Mouse (Mus musculus): ENCODE measurements around the gene Selenon. TPM values are rescaled to one million over a fixed set of nuclear protein-coding genes. Genes with fewer than 3 reads are reported as not detected.
A peak's percentile ranks its signal among the peaks of the same experiment; 100 is the strongest.

Selenon gene
- polyA plus RNA-seq, 1 experiment from 2014 or later, result 15.4 TPM

GRCm38 (mm10) chr4:134559154-134559553 lies 7.2 kb upstream of the Selenon start:
- Histone ChIP-seq H3K36me3 (no peaks in the 10 kb centered on the region; the same call in 1 of the 2 replicates), H3K4me2 (no peak overlapping the region), H3K27ac (peak overlapping the region; percentile 41; the same call in 1 of the 2 replicates), H3K9ac (no peak overlapping the region), H3K9me3 (no peaks in the 10 kb centered on the region), H3K4me3 (no peak overlapping the region), H3K4me1 (peaks cover 13% of the 10 kb centered on the region), H3K27me3 (no peaks in the 10 kb centered on the region)
- WGBS, result 74% methylated on average over 7 of the region's 7 CpGs
- ATAC-seq (ENCODE audit: insufficient number of reproducible peaks, insufficient read depth, low FRiP score, low TSS enrichment, low read depth), result no peak

GRCm38 (mm10) chr4:134558570-134559113 lies 6.7 kb upstream of the Selenon start:
- H3K4me3 ChIP-seq, result no peak overlapping the region
- 28% methylated on average over 9 of the region's 9 CpGs for WGBS
- H3K27me3 ChIP-seq, result no peaks in the 10 kb centered on the region
- H3K27ac ChIP-seq, result peak overlapping the region; percentile 41
- peak overlapping the region; percentile 1; the same call in 1 of the 2 replicates for H3K4me2 ChIP-seq
- H3K9me3 ChIP-seq, result no peaks in the 10 kb centered on the region
- peaks cover 13% of the 10 kb centered on the region for H3K4me1 ChIP-seq
- H3K9ac ChIP-seq, result no peak overlapping the region
- ATAC-seq (ENCODE audit: insufficient number of reproducible peaks, insufficient read depth, low FRiP score, low TSS enrichment, low read depth), result no peak
- H3K36me3 ChIP-seq, result no peaks in the 10 kb centered on the region

- H3K4me1 ChIP-seq, result peaks cover 13% of the 10 kb centered on the region
- no peak overlapping the region for H3K4me3 ChIP-seq
- H3K9me3 ChIP-seq, result no peaks in the 10 kb centered on the region
- WGBS, result 11% methylated on average over 16 of the region's 16 CpGs
- no peaks in the 10 kb centered on the region for H3K36me3 ChIP-seq
- no peak for ATAC-seq (ENCODE audit: insufficient number of reproducible peaks, insufficient read depth, low FRiP score, low TSS enrichment, low read depth)
- no peaks in the 10 kb centered on the region for H3K27me3 ChIP-seq
- peak overlapping the region; percentile 1; the same call in 1 of the 2 replicates for H3K4me2 ChIP-seq
- peak overlapping the region; percentile 41 for H3K27ac ChIP-seq
- H3K9ac ChIP-seq, result peak overlapping the region; percentile 51; the same call in 1 of the 2 replicates
Measured at GRCm38 (mm10) chr4:134557626-134558249, 5.8 kb upstream of the Selenon start.

- Histone ChIP-seq H3K4me1 (peaks cover 18% of the 10 kb centered on the region), H3K4me3 (no peak overlapping the region), H3K27ac (no peak overlapping the region), H3K4me2 (no peak overlapping the region), H3K9ac (no peak overlapping the region), H3K27me3 (no peaks in the 10 kb centered on the region), H3K36me3 (no peaks in the 10 kb centered on the region), H3K9me3 (no peaks in the 10 kb centered on the region)
- ATAC-seq (ENCODE audit: insufficient number of reproducible peaks, insufficient read depth, low FRiP score, low TSS enrichment, low read depth), result no peak
- WGBS, result 68% methylated on average over 7 of the region's 8 CpGs
Measured at GRCm38 (mm10) chr4:134555956-134556580, 4.1 kb upstream of the Selenon start.

- no peak for ATAC-seq (ENCODE audit: insufficient number of reproducible peaks, insufficient read depth, low FRiP score, low TSS enrichment, low read depth)
- H3K4me2 ChIP-seq, result no peak overlapping the region
- no peak overlapping the region for H3K9ac ChIP-seq
- 87% methylated on average over 1 of the region's 1 CpGs for WGBS
- H3K36me3 ChIP-seq, result peaks cover 15% of the 10 kb centered on the region
- peaks cover 9% of the 10 kb centered on the region for H3K9me3 ChIP-seq
- H3K27ac ChIP-seq, result no peak overlapping the region
- H3K27me3 ChIP-seq, result no peaks in the 10 kb centered on the region
- peaks cover 26% of the 10 kb centered on the region for H3K4me1 ChIP-seq
- no peak overlapping the region for H3K4me3 ChIP-seq
Measured at GRCm38 (mm10) chr4:134553631-134554030, 1.7 kb upstream of the Selenon start.

- Histone ChIP-seq H3K4me3 (no peak overlapping the region), H3K4me2 (no peak overlapping the region), H3K27me3 (no peaks in the 10 kb centered on the region), H3K36me3 (peaks cover 50% of the 10 kb centered on the region), H3K9ac (no peak overlapping the region), H3K27ac (no peak overlapping the region), H3K4me1 (peaks cover 25% of the 10 kb centered on the region), H3K9me3 (peaks cover 9% of the 10 kb centered on the region)
- ATAC-seq (ENCODE audit: insufficient number of reproducible peaks, insufficient read depth, low FRiP score, low TSS enrichment, low read depth), result no peak
- 98% methylated on average over 8 of the region's 8 CpGs for WGBS
Measured at GRCm38 (mm10) chr4:134549899-134550298, 2.1 kb downstream of the Selenon start.

- H3K4me1 ChIP-seq, result peaks cover 25% of the 10 kb centered on the region
- H3K36me3 ChIP-seq, result peaks cover 60% of the 10 kb centered on the region
- H3K9ac ChIP-seq, result no peak overlapping the region
- no peaks in the 10 kb centered on the region for H3K27me3 ChIP-seq
- no peak overlapping the region for H3K4me2 ChIP-seq
- H3K4me3 ChIP-seq, result no peak overlapping the region
- H3K9me3 ChIP-seq, result peaks cover 9% of the 10 kb centered on the region
- 70% methylated on average over 18 of the region's 18 CpGs for WGBS
- ATAC-seq (ENCODE audit: insufficient number of reproducible peaks, insufficient read depth, low FRiP score, low TSS enrichment, low read depth), result no peak
- no peak overlapping the region for H3K27ac ChIP-seq
Measured at GRCm38 (mm10) chr4:134548169-134548938, 3.6 kb downstream of the Selenon start.

GRCm38 (mm10) chr4:134546814-134547705 lies 4.9 kb downstream of the Selenon start:
- no peak for ATAC-seq (ENCODE audit: insufficient number of reproducible peaks, insufficient read depth, low FRiP score, low TSS enrichment, low read depth)
- Histone ChIP-seq H3K4me2 (no peak overlapping the region), H3K9me3 (peaks cover 9% of the 10 kb centered on the region), H3K27ac (no peak overlapping the region; the same call in 1 of the 2 replicates), H3K4me1 (peaks cover 25% of the 10 kb centered on the region), H3K4me3 (no peak overlapping the region), H3K36me3 (peaks cover 71% of the 10 kb centered on the region), H3K9ac (0 out of 2 replicates have a peak overlapping the region, but pooled peaks have one; percentile 16), H3K27me3 (no peaks in the 10 kb centered on the region)
- WGBS, result 71% methylated on average over 9 of the region's 9 CpGs

GRCm38 (mm10) chr4:134543261-134543660 lies 8.7 kb downstream of the Selenon start:
- Histone ChIP-seq H3K36me3 (peaks cover 88% of the 10 kb centered on the region), H3K4me2 (no peak overlapping the region), H3K9ac (0 out of 2 replicates have a peak overlapping the region, but pooled peaks have one; percentile 49), H3K4me3 (no peak overlapping the region), H3K27ac (no peak overlapping the region), H3K9me3 (no peaks in the 10 kb centered on the region), H3K27me3 (no peaks in the 10 kb centered on the region), H3K4me1 (peaks cover 7% of the 10 kb centered on the region; the same call in 1 of the 2 replicates)
- no peak for ATAC-seq (ENCODE audit: insufficient number of reproducible peaks, insufficient read depth, low FRiP score, low TSS enrichment, low read depth)
- 7% methylated on average over 5 of the region's 5 CpGs for WGBS

- no peak overlapping the region for H3K27ac ChIP-seq
- WGBS, result 90% methylated on average over 9 of the region's 9 CpGs
- H3K4me2 ChIP-seq, result no peak overlapping the region
- no peak for ATAC-seq (ENCODE audit: insufficient number of reproducible peaks, insufficient read depth, low FRiP score, low TSS enrichment, low read depth)
- peaks cover 6% of the 10 kb centered on the region; the same call in 1 of the 2 replicates for H3K4me1 ChIP-seq
- H3K27me3 ChIP-seq, result no peaks in the 10 kb centered on the region
- no peaks in the 10 kb centered on the region for H3K9me3 ChIP-seq
- 0 out of 2 replicates have a peak overlapping the region, but pooled peaks have one; percentile 49 for H3K9ac ChIP-seq
- peaks cover 85% of the 10 kb centered on the region for H3K36me3 ChIP-seq
- H3K4me3 ChIP-seq, result no peak overlapping the region
Measured at GRCm38 (mm10) chr4:134542726-134543125, 9.2 kb downstream of the Selenon start.
